Mouse (Mus musculus) kidney, adult 2 months (tissue): Measurements from ENCODE around the gene Cpeb4.

Experiments
- CTCF ChIP-seq: fragments of 200-500 bp; conservative IDR thresholded peaks from 2 replicates; pipeline ENCODE4 v1.5.1; 2011; ENCODE audit warnings: low read depth, mild to moderate bottlenecking, control low read depth, low read length, moderate library complexity, mixed read lengths; ENCODE audit not compliant: insufficient read depth, insufficient read length
- POLR2A ChIP-seq: fragments of 200-500 bp; IDR thresholded peaks from one replicate; pipeline ENCODE4 v1.6.1; 2011; ENCODE audit warnings: low read depth, low read length, control low read depth

DNA sequence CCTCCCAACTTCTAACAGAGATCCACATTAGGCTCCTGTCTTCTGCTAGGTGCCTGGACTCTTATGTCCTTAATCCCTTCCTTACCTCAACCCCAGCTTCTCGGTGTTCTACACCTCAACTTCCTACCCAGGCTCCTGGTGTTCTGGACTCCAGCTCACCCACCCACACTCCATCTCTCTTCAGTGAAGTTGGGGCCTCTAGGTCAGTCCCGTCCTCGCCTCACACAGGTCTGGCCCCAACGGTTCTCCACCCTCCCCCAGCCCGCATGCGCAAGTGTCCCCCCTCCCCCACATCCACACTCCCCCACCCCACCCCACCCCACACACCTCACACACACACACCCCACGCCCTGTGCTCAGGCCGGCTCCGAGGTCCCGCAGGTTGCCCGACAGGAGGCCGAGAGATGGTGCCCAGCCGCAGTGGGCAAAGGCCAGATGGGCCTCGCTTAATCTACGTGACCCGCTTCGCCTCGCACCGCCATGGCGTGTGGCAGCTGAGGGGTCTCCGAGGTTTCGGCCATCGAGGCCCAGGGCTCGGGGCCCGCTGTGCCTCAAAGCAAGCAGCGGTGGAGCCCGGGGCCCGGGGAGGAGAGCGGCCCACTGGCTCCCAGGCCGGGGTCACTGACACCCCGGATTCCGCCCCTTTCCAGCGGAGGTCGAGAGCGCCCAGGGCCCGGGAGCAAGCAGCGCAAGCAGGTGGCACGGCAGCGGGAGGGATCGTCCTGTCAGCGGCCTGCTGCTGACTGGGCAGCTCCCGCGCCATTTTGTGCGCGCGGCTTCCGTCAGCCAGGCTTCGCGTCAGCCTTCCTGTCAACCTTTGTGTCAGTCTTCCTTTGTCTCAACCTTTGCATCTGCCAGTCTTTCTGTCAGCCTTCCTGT is 93.5 kb downstream of the Cpeb4 start, which contains the start of gene 4930524B15Rik:
- no peak for TF ChIP-seq CTCF
- no peak for TF ChIP-seq POLR2A
